ENCODE assay signal across 8 mouse cellular contexts in genomic region chr5:33723019-33723640, GRCm38 (mm10). TPM values are rescaled to one million over a fixed set of nuclear protein-coding genes. Genes with fewer than 3 reads are reported as not detected.
DNase-seq lines count a peak whose midpoint lies in the region; ATAC-seq and TF ChIP-seq lines count a peak whose summit lies in the region.

No protein-coding gene starts in this region.

- H3K4me1 ChIP-seq in spleen, adult 2 months (ENCODE audit: control insufficient read depth, insufficient read depth, insufficient read length) = peaks cover 14% of the 10 kb centered on the region
- peaks cover 84% of the 10 kb centered on the region for H3K4me1 ChIP-seq in forebrain, embryonic 10.5 days
- peaks cover 20% of the 10 kb centered on the region for H3K4me1 ChIP-seq in kidney, embryonic 14.5 days (ENCODE audit: control insufficient read depth, insufficient read depth, low read length)

- no peak for TF ChIP-seq POLR2A in spleen, adult 2 months (IDR thresholded peaks at IDR 0.05; ENCODE audit: low read depth, low read length)

- peak overlapping the region; percentile 78 for H3K9ac ChIP-seq in kidney, embryonic 14.5 days (ENCODE audit: low read depth, low read length)

- no peak overlapping the region for H3K27ac ChIP-seq in spleen, adult 2 months (ENCODE audit: insufficient read depth, low read length)
- peak overlapping the region; percentile 93 for H3K27ac ChIP-seq in forebrain, embryonic 10.5 days
- no peak overlapping the region for H3K27ac ChIP-seq in kidney, embryonic 14.5 days (ENCODE audit: low read depth, low read length)

- peak overlapping the region; percentile 87 for H3K4me2 ChIP-seq in kidney, embryonic 14.5 days (replicated peaks; ENCODE audit: low read depth, low read length)

- peaks cover 21% of the 10 kb centered on the region for H3K27me3 ChIP-seq in spleen, adult 2 months (ENCODE audit: control insufficient read depth, insufficient read depth, low read length)
- H3K27me3 ChIP-seq in forebrain, embryonic 10.5 days (ENCODE audit: poor library complexity, severe bottlenecking) = peaks cover 100% of the 10 kb centered on the region
- H3K27me3 ChIP-seq in kidney, embryonic 14.5 days (ENCODE audit: control insufficient read depth, insufficient read depth, low read length) = peaks cover 21% of the 10 kb centered on the region

- peak overlapping the region; percentile 58; the same call in 1 of the 2 replicates for H3K4me3 ChIP-seq in spleen, adult 2 months (ENCODE audit: extremely low read depth, insufficient read depth, insufficient read length)
- H3K4me3 ChIP-seq in forebrain, embryonic 10.5 days = peak overlapping the region; percentile 87
- H3K4me3 ChIP-seq in kidney, embryonic 14.5 days (ENCODE audit: low read length) = peak overlapping the region; percentile 74

- no peaks in the 10 kb centered on the region for H3K9me3 ChIP-seq in forebrain, embryonic 10.5 days
- no peaks in the 10 kb centered on the region for H3K9me3 ChIP-seq in kidney, embryonic 14.5 days (ENCODE audit: control insufficient read depth, low read length)

- no peak for DNase-seq in spleen, adult 2 months (ENCODE audit: low read depth in 1 of 2, low spot score in 2 of 2)
- DNase-seq in spleen, postnatal 4 days (ENCODE audit: low spot score in 2 of 2) = no peak
- peak; percentile 58 for DNase-seq in forebrain, embryonic 10.5 days (ENCODE audit: extremely low spot score, low spot score)
- DNase-seq in mesoderm, embryonic 11.5 days (ENCODE audit: low read depth, low spot score) = peak; percentile 55
- no peak for DNase-seq in cerebellum, postnatal 14 days
- no peak for DNase-seq in urinary bladder, postnatal 14 days (ENCODE audit: low spot score)
- DNase-seq in right cerebral cortex, postnatal 36 days (ENCODE audit: low spot score in 2 of 2) = no peak

- 1% methylated on average over 61 of the region's 61 CpGs for WGBS in spleen, adult 2 months
- 0% methylated on average over 59 of the region's 61 CpGs for WGBS in forebrain, embryonic 10.5 days
- WGBS in kidney, embryonic 14.5 days = under 1% methylated on average over 60 of the region's 61 CpGs

- TF ChIP-seq CTCF in spleen, adult 2 months (IDR thresholded peaks at IDR 0.05; ENCODE audit: extremely low read depth, insufficient read depth, insufficient read length, insufficient replicate concordance) = no peak

- H3K36me3 ChIP-seq in spleen, adult 2 months (ENCODE audit: control insufficient read depth, insufficient read depth, low read length) = no peaks in the 10 kb centered on the region
- peaks cover 42% of the 10 kb centered on the region for H3K36me3 ChIP-seq in forebrain, embryonic 10.5 days (replicated peaks)
- H3K36me3 ChIP-seq in kidney, embryonic 14.5 days (ENCODE audit: control insufficient read depth, insufficient read depth, low read length) = peaks cover 4% of the 10 kb centered on the region; the same call in 1 of the 2 replicates

- ATAC-seq in kidney, embryonic 14.5 days (ENCODE audit: low FRiP score, low TSS enrichment) = no peak

RNA-seq across cellular contexts. Expression of gene Fgfr3, which starts 1.7 kb away (rescaled TPM):
- 29.6 and 34.0 TPM in 2 replicates for polyA plus RNA-seq in spleen, adult 2 months (2012; rRNA removed)
- 33.4 and 39.1 TPM in 2 replicates for polyA plus RNA-seq in forebrain, embryonic 10.5 days (2016; fragmentation: Nextera tagmentation; extraction: Ambion mirVana)
- polyA plus RNA-seq in kidney, embryonic 14.5 days (2014; fragmentation: Nextera tagmentation; extraction: Ambion mirVana) = 9.6 and 13.8 TPM in 2 replicates

RNA-seq across cellular contexts. Expression of gene Letm1, which starts 59.5 kb away (rescaled TPM):
- polyA plus RNA-seq in spleen, adult 2 months (2012; rRNA removed) = 33.8 and 39.6 TPM in 2 replicates
- polyA plus RNA-seq in forebrain, embryonic 10.5 days (2016; fragmentation: Nextera tagmentation; extraction: Ambion mirVana) = 57.8 and 59.2 TPM in 2 replicates
- polyA plus RNA-seq in kidney, embryonic 14.5 days (2014; fragmentation: Nextera tagmentation; extraction: Ambion mirVana) = 30.2 and 51.1 TPM in 2 replicates

Comparison
In these comparisons a context has a peak if more than half of its experiments do, and no peak if none do; other contexts are left out.
1. DNase-seq: peak in forebrain, embryonic 10.5 days (single experiment) and mesoderm, embryonic 11.5 days (single experiment); none in spleen, adult 2 months (0 of 2), spleen, postnatal 4 days (0 of 2), cerebellum, postnatal 14 days (0 of 2), urinary bladder, postnatal 14 days (single experiment) and right cerebral cortex, postnatal 36 days (0 of 2).
2. Peak in every context shown above with its lines, with median percentiles within 50 percentile points of each other: H3K4me3 ChIP-seq.